Mouse (Mus musculus): ENCODE data around the gene Sbf2. TPM values are rescaled to one million over a fixed set of nuclear protein-coding genes. Genes with fewer than 3 reads are reported as not detected.

Sbf2 gene
- total and polyA plus RNA-seq, 3 experiments, result 1.3 to 4.4 TPM; not detected in 1

- H3K27ac ChIP-seq (ENCODE audit: control insufficient read depth, low read depth, low read length), result no peak overlapping the region
Measured at GRCm38 (mm10) chr7:110381625-110382024, 233.1 kb downstream of the Sbf2 start.

GRCm38 (mm10) chr7:110379335-110379914 is 235.3 kb downstream of the Sbf2 start:
- H3K27me3 ChIP-seq (ENCODE audit: control insufficient read depth in 1 of 2, insufficient read depth in 2 of 2, low read length in 2 of 2), result no peaks in the 10 kb centered on the region; a peak in 1 of 4 replicates
- H3K9ac ChIP-seq (ENCODE audit: control insufficient read depth, low read depth, low read length, poor library complexity, severe bottlenecking), result no peak overlapping the region
- no peak overlapping the region for H3K4me3 ChIP-seq (ENCODE audit: control insufficient read depth in 1 of 2, insufficient read depth in 1 of 2, low read depth in 2 of 2, low read length in 2 of 2)
- no peak for DNase-seq (ENCODE audit: low read depth, low spot score)
- H3K79me2 ChIP-seq (ENCODE audit: control insufficient read depth, insufficient read depth, low read length, poor library complexity), result no peaks in the 10 kb centered on the region
- H3K36me3 ChIP-seq (ENCODE audit: control insufficient read depth in 1 of 2, insufficient read depth in 2 of 2, low read length in 2 of 2), result no peaks in the 10 kb centered on the region
- no peak overlapping the region for H3K27ac ChIP-seq (ENCODE audit: control insufficient read depth, low read depth, low read length)
- TF ChIP-seq ZMIZ1 (IDR thresholded peaks at IDR 0.05; ENCODE audit: low read depth, low read length) (no peak), TAL1 (IDR thresholded peaks at IDR 0.05; ENCODE audit: low read length) (no peak)
- H3K9me3 ChIP-seq (replicated peaks; ENCODE audit: insufficient read depth, low read length), result no peaks in the 10 kb centered on the region
- no peaks in the 10 kb centered on the region; a peak in 1 of 4 replicates for H3K4me1 ChIP-seq (ENCODE audit: control insufficient read depth in 1 of 2, insufficient read depth in 2 of 2, low read length in 2 of 2)

More at GRCm38 (mm10) chr7:110381625-110382024, 233.1 kb downstream of the Sbf2 start:
- DNase-seq (ENCODE audit: low read depth, low spot score), result no peak
- Histone ChIP-seq H3K79me2 (ENCODE audit: control insufficient read depth, insufficient read depth, low read length, poor library complexity) (no peaks in the 10 kb centered on the region), H3K4me1 (ENCODE audit: control insufficient read depth in 1 of 2, insufficient read depth in 2 of 2, low read length in 2 of 2) (no peaks in the 10 kb centered on the region; a peak in 1 of 4 replicates), H3K27me3 (ENCODE audit: control insufficient read depth in 1 of 2, insufficient read depth in 2 of 2, low read length in 2 of 2) (no peaks in the 10 kb centered on the region; a peak in 1 of 4 replicates), H3K9me3 (replicated peaks; ENCODE audit: insufficient read depth, low read length) (no peaks in the 10 kb centered on the region), H3K9ac (ENCODE audit: control insufficient read depth, low read depth, low read length, poor library complexity, severe bottlenecking) (no peak overlapping the region), H3K4me3 (ENCODE audit: control insufficient read depth in 1 of 2, insufficient read depth in 1 of 2, low read depth in 2 of 2, low read length in 2 of 2) (no peak overlapping the region), H3K36me3 (ENCODE audit: control insufficient read depth in 1 of 2, insufficient read depth in 2 of 2, low read length in 2 of 2) (no peaks in the 10 kb centered on the region)
- no peak for TF ChIP-seq KAT2A (conservative IDR thresholded peaks at IDR 0.05; ENCODE audit: low read depth, low read length)
- TF ChIP-seq RCOR1 (IDR thresholded peaks at IDR 0.05; ENCODE audit: low read depth, low read length), result no peak
- TF ChIP-seq ZKSCAN1 (IDR thresholded peaks at IDR 0.05; ENCODE audit: low read depth, low read length), result no peak
- no peak for TF ChIP-seq USF1 (IDR thresholded peaks at IDR 0.05; ENCODE audit: low read depth, low read length)
- no peak for TF ChIP-seq ZC3H11A (IDR thresholded peaks at IDR 0.05; ENCODE audit: low read depth, low read length)
- TF ChIP-seq TAL1 (IDR thresholded peaks at IDR 0.05; ENCODE audit: low read length), result no peak
- TF ChIP-seq NELFE (IDR thresholded peaks at IDR 0.05; ENCODE audit: low read depth, low read length), result no peak
- no peak for TF ChIP-seq MAFK (IDR thresholded peaks at IDR 0.05; ENCODE audit: borderline replicate concordance, low read depth, low read length)
- no peak for TF ChIP-seq RAD21 (IDR thresholded peaks at IDR 0.05; ENCODE audit: low read depth, low read length)
- no peak for TF ChIP-seq ETS1 (IDR thresholded peaks at IDR 0.05; ENCODE audit: low read depth, low read length)
- no peak for TF ChIP-seq GATA1 (IDR thresholded peaks at IDR 0.05; ENCODE audit: low read depth, low read length)
- no peak for TF ChIP-seq POLR2A (IDR thresholded peaks at IDR 0.05; ENCODE audit: control insufficient read depth in 1 of 2, insufficient read depth in 1 of 2, low read depth in 1 of 2, low read length in 2 of 2, poor library complexity in 1 of 2)
- TF ChIP-seq E2F4 (IDR thresholded peaks at IDR 0.05; ENCODE audit: borderline replicate concordance, low read depth, low read length), result no peak
- no peak for TF ChIP-seq EP300 (IDR thresholded peaks at IDR 0.05; ENCODE audit: low read depth in 1 of 2, low read length in 2 of 2)

DNA sequence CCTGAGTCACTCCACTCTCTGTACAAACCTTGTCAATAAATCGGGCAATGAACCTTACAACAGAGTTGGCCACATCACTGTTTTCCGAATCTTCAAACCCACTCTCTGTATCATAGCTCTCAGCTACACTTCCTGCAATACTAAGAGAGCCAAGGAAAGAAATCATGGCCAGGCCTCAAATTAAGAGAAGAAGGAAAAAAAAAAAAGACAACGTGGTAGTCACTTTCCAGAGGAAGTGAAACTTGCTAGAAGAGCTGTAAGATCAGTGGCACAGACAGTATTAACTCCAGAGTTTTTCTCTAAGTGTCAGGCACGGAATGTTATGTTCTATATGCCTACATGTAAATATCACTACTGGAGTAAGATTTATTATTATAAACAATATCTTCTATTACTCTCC is 242.2 kb downstream of the Sbf2 start:
- no peak for DNase-seq (ENCODE audit: low read depth, low spot score)
- no peaks in the 10 kb centered on the region for H3K9me3 ChIP-seq (replicated peaks; ENCODE audit: insufficient read depth, low read length)
- TF ChIP-seq POLR2AphosphoS2 (IDR thresholded peaks at IDR 0.05; ENCODE audit: low read length) (no peak), TCF12 (IDR thresholded peaks at IDR 0.05; ENCODE audit: low read depth, low read length) (no peak), MAX (IDR thresholded peaks at IDR 0.05; ENCODE audit: low read length) (no peak), POLR2A (IDR thresholded peaks at IDR 0.05; ENCODE audit: control insufficient read depth in 1 of 2, insufficient read depth in 1 of 2, low read depth in 1 of 2, low read length in 2 of 2, poor library complexity in 1 of 2) (no peak), EP300 (IDR thresholded peaks at IDR 0.05; ENCODE audit: low read depth in 1 of 2, low read length in 2 of 2) (no peak), ZMIZ1 (IDR thresholded peaks at IDR 0.05; ENCODE audit: low read depth, low read length) (no peak), MXI1 (IDR thresholded peaks at IDR 0.05; ENCODE audit: low read depth, low read length) (no peak), ZKSCAN1 (IDR thresholded peaks at IDR 0.05; ENCODE audit: low read depth, low read length) (no peak), JUND (IDR thresholded peaks at IDR 0.05; ENCODE audit: low read depth, low read length) (no peak), MYC (IDR thresholded peaks at IDR 0.05; ENCODE audit: low read depth, low read length) (no peak)
- H3K79me2 ChIP-seq (ENCODE audit: control insufficient read depth, insufficient read depth, low read length, poor library complexity), result no peaks in the 10 kb centered on the region
- no peaks in the 10 kb centered on the region; a peak in 1 of 4 replicates for H3K27me3 ChIP-seq (ENCODE audit: control insufficient read depth in 1 of 2, insufficient read depth in 2 of 2, low read length in 2 of 2)
- H3K36me3 ChIP-seq (ENCODE audit: control insufficient read depth in 1 of 2, insufficient read depth in 2 of 2, low read length in 2 of 2), result no peaks in the 10 kb centered on the region
- no peaks in the 10 kb centered on the region for H3K4me1 ChIP-seq (ENCODE audit: control insufficient read depth in 1 of 2, insufficient read depth in 2 of 2, low read length in 2 of 2)
- H3K4me3 ChIP-seq (ENCODE audit: control insufficient read depth in 1 of 2, insufficient read depth in 1 of 2, low read depth in 2 of 2, low read length in 2 of 2), result no peak overlapping the region
- no peak overlapping the region for H3K27ac ChIP-seq (ENCODE audit: control insufficient read depth, low read depth, low read length)
- no peak overlapping the region for H3K9ac ChIP-seq (ENCODE audit: control insufficient read depth, low read depth, low read length, poor library complexity, severe bottlenecking)
